Mouse (Mus musculus) lung, postnatal 0 days (tissue): Measurements from ENCODE around the gene Ppy.

Experiments
- CTCF ChIP-seq: IDR thresholded peaks from 2 replicates; pipeline ENCODE4 v1.5.1; 2016; ENCODE audit warnings: antibody characterized with exemption, mild to moderate bottlenecking
- EP300 ChIP-seq: IDR thresholded peaks from 2 replicates; pipeline ENCODE4 v1.6.1; 2016; ENCODE audit warnings: antibody characterized with exemption, mild to moderate bottlenecking, control low read depth

DNA sequence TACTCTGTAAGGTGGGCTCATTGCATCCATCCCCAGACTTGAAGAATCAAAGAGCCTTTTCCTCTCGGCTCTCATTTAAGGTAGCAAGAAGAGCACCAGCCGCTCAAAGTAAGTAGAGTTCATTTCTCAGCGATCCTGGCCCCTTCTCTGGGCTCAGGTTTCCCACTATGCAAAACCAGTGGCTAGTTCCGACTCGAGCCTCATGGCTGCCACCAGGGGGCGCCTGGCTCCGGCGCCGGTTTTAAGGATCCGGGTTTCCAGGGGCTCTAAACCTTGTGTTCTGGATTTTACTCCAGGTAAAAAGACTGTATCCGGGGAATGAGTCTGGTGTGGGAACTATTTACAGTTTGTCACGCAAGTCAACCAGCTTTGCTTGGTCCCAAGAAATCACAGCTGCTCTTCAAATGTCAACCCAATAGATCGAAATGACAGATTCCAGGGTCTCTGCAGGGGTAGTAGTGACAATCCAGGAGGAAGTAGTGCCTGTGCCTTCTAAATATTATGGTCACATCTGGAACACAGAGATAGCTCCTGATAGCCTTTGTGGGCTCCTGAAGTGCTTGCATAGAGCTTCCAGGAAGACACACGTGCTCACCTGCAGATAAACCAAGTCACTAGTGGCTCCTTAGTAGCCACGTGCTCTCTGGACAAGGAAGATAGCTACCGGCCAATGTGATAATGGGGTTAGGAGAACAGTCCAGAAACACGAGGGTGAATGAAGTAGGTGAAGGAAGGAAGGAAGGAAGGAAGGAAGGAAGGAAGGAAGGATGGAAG lies 1.6 kb upstream of the Ppy start:
- TF ChIP-seq CTCF (peak; percentile 84), EP300 (no peak)
